Mouse (Mus musculus) gastrocnemius, postnatal 4 days (tissue): Measurements from ENCODE around the gene Galt. TPM values are rescaled to one million over a fixed set of nuclear protein-coding genes. Genes with fewer than 3 reads are reported as not detected.
"Not testable (repeated sequence)": the region's sequence is repeated elsewhere in the genome, so short reads cannot be mapped to it uniquely, and the experiment has no call there.

Source experiments
- DNase-seq, 2 experiments: peaks; one replicate each; pipeline ENCODE4 v3.0.0; 2021 to 2022; ENCODE audit warnings: low spot score in 2 of 2, mixed read lengths in 2 of 2
- total RNA-seq, 2 experiments: library from RNA; stranded (reverse); gene quantifications; 2 replicates each; pipeline ENCODE4 v1.2.3; 2021

The Galt gene
- total RNA-seq, 2 experiments from 2014 or later, result 24.0 to 24.1 TPM

- DNase-seq, result no peak
Observed at GRCm38 (mm10) chr4:41739260-41739659, 15.8 kb upstream of the Galt start.

- DNase-seq, result peak in 1 of 2 experiments; percentile 43
Observed at GRCm38 (mm10) chr4:41740380-41741157, 14.5 kb upstream of the Galt start.

GRCm38 (mm10) chr4:41741158-41741560, 13.9 kb upstream of the Galt start:
- DNase-seq, result peak; percentile 77 to 88

- DNase-seq, result no peak
Observed at GRCm38 (mm10) chr4:41744131-41744530, 10.9 kb upstream of the Galt start.

- no peak for DNase-seq
Observed at GRCm38 (mm10) chr4:41745021-41745420, 10.0 kb upstream of the Galt start.

- peak; percentile 59 to 79 for DNase-seq
Observed at GRCm38 (mm10) chr4:41755338-41756305, 594 bp downstream of the Galt start, which contains the start of gene Sigmar1. Gene Sigmar1, minus strand, starts transcription at chr4:41756157.

GRCm38 (mm10) chr4:41756440-41756839, 1.4 kb downstream of the Galt start:
- no peak for DNase-seq

- no peak for DNase-seq
Observed at GRCm38 (mm10) chr4:41757321-41757720, 2.3 kb downstream of the Galt start.

- DNase-seq, result no peak
Observed at GRCm38 (mm10) chr4:41758021-41758420, 3.0 kb downstream of the Galt start.

- no peak for DNase-seq
Observed at GRCm38 (mm10) chr4:41758701-41759100, 3.7 kb downstream of the Galt start.

GRCm38 (mm10) chr4:41759206-41759605, 4.2 kb downstream of the Galt start:
- DNase-seq, result no peak

- no peak for DNase-seq
Observed at GRCm38 (mm10) chr4:41759656-41760287, 4.7 kb downstream of the Galt start.

GRCm38 (mm10) chr4:41760288-41760721, 5.3 kb downstream of the Galt start:
- DNase-seq, result peak; percentile 85 to 92

GRCm38 (mm10) chr4:41760911-41761310, 5.9 kb downstream of the Galt start:
- DNase-seq, result no peak

- DNase-seq, result no peak
Observed at GRCm38 (mm10) chr4:41761680-41762079, 6.7 kb downstream of the Galt start.

- peak; percentile 43 to 62 for DNase-seq
Observed at GRCm38 (mm10) chr4:41762099-41762687, 7.2 kb downstream of the Galt start.

GRCm38 (mm10) chr4:41762688-41763114, 7.7 kb downstream of the Galt start:
- DNase-seq, result peak; percentile 81 to 93

- not testable (repeated sequence) for DNase-seq
Observed at GRCm38 (mm10) chr4:41763176-41763575, 8.1 kb downstream of the Galt start.

GRCm38 (mm10) chr4:41767301-41767700, 12.3 kb downstream of the Galt start:
- DNase-seq, result not testable (repeated sequence)

GRCm38 (mm10) chr4:41772946-41773345, 17.9 kb downstream of the Galt start:
- DNase-seq, result not testable (repeated sequence)

- DNase-seq, result peak; percentile 48 to 72
Observed at GRCm38 (mm10) chr4:41773502-41773901, 18.5 kb downstream of the Galt start.
